Mouse (Mus musculus) CH12.LX (cell line): ENCODE measurements around the gene Kif1c.

Source experiments
- CTCF ChIP-seq, 2 experiments: IDR thresholded peaks in 1 of 2; conservative IDR thresholded peaks in 1 of 2; 2 replicates each; pipeline ENCODE4 v1.5.1; 2011 to 2012; ENCODE audit warnings: low read depth in 2 of 2, low read length in 2 of 2, improper control_type of control experiment in 1 of 2, inconsistent platforms in 1 of 2, mild to moderate bottlenecking in 1 of 2, moderate library complexity in 1 of 2
- JUND ChIP-seq: conservative IDR thresholded peaks from 2 replicates; pipeline ENCODE4 v1.6.1; 2011; ENCODE audit warnings: low read depth, low read length, improper control_type of control experiment
- MAFK ChIP-seq: IDR thresholded peaks from 2 replicates; pipeline ENCODE4 v1.6.1; 2011; ENCODE audit warnings: low read length, improper control_type of control experiment; ENCODE audit not compliant: insufficient replicate concordance
- MAX ChIP-seq: IDR thresholded peaks from 2 replicates; pipeline ENCODE4 v1.6.1; 2011; ENCODE audit warnings: low read length, improper control_type of control experiment
- POLR2A ChIP-seq: IDR thresholded peaks from 2 replicates; pipeline ENCODE4 v1.6.1; 2011; ENCODE audit warnings: low read depth, mild to moderate bottlenecking, improper control_type of control experiment, low read length
- ZC3H11A ChIP-seq: IDR thresholded peaks from 2 replicates; pipeline ENCODE4 v1.6.1; 2012; ENCODE audit warnings: low read depth, mild to moderate bottlenecking, inconsistent platforms, low read length, improper control_type of control experiment
- ZNF384 ChIP-seq: IDR thresholded peaks from 2 replicates; pipeline ENCODE4 v1.6.1; 2012; ENCODE audit warnings: low read depth, low read length, improper control_type of control experiment, inconsistent platforms

GRCm38 (mm10) chr11:70742581-70743459 is 42.5 kb downstream of the Kif1c start:
- TF ChIP-seq ZNF384 (no peak), CTCF (conservative IDR thresholded peaks at IDR 0.05 in 1 of 2, IDR thresholded peaks at IDR 0.05 in 1 of 2; ENCODE audit: low read depth in 2 of 2, low read length in 2 of 2) (no peak), POLR2A (no peak), JUND (no peak), MAX (no peak), ZC3H11A (no peak), MAFK (no peak)
